Mouse (Mus musculus): Measurements from ENCODE around the gene Ston1. TPM values are rescaled to one million over a fixed set of nuclear protein-coding genes. Genes with fewer than 3 reads are reported as not detected.
A peak's percentile ranks its signal among the peaks of the same experiment; 100 is the strongest.

The Ston1 gene
- total RNA-seq, 4 experiments from 2014 or later = 5.9 to 14.1 (median 9.1) TPM

- DNase-seq (ENCODE audit: low spot score in 2 of 2) = no peak
Observed at GRCm38 (mm10) chr17:88625350-88625749, 27.9 kb downstream of the Ston1 start.

GRCm38 (mm10) chr17:88625931-88626330 is 28.4 kb downstream of the Ston1 start:
- DNase-seq (ENCODE audit: low spot score in 2 of 2) = no peak

GRCm38 (mm10) chr17:88626347-88626811 is 28.9 kb downstream of the Ston1 start:
- DNase-seq (ENCODE audit: low spot score in 2 of 2) = no peak

GRCm38 (mm10) chr17:88627150-88627549 is 29.7 kb downstream of the Ston1 start:
- DNase-seq (ENCODE audit: low spot score in 2 of 2) = no peak

GRCm38 (mm10) chr17:88628676-88629380 is 31.3 kb downstream of the Ston1 start:
- no peak for DNase-seq (ENCODE audit: low spot score in 2 of 2)

GRCm38 (mm10) chr17:88629381-88629759 is 31.9 kb downstream of the Ston1 start:
- no peak for DNase-seq (ENCODE audit: low spot score in 2 of 2)

- DNase-seq (ENCODE audit: low spot score in 2 of 2) = no peak
Observed at GRCm38 (mm10) chr17:88629931-88630553, 32.6 kb downstream of the Ston1 start.

- no peak for DNase-seq (ENCODE audit: low spot score in 2 of 2)
Observed at GRCm38 (mm10) chr17:88630554-88630948, 33.1 kb downstream of the Ston1 start.

- DNase-seq (ENCODE audit: low spot score in 2 of 2) = no peak
Observed at GRCm38 (mm10) chr17:88632631-88633030, 35.1 kb downstream of the Ston1 start.

- no peak for DNase-seq (ENCODE audit: low spot score in 2 of 2)
Observed at GRCm38 (mm10) chr17:88636076-88636475, 38.6 kb downstream of the Ston1 start.

GRCm38 (mm10) chr17:88636587-88636986 is 39.1 kb downstream of the Ston1 start:
- DNase-seq (ENCODE audit: low spot score in 2 of 2) = no peak

- DNase-seq (ENCODE audit: low spot score in 2 of 2) = peak; percentile 27 to 55
Observed at GRCm38 (mm10) chr17:88641012-88641411, 43.5 kb downstream of the Ston1 start.

GRCm38 (mm10) chr17:88641836-88642235 is 44.4 kb downstream of the Ston1 start:
- no peak for DNase-seq (ENCODE audit: low spot score in 2 of 2)

GRCm38 (mm10) chr17:88644876-88645275 is 47.4 kb downstream of the Ston1 start:
- no peak for DNase-seq (ENCODE audit: low spot score in 2 of 2)

- no peak for DNase-seq (ENCODE audit: low spot score in 2 of 2)
Observed at GRCm38 (mm10) chr17:88645299-88645698, 47.8 kb downstream of the Ston1 start.

GRCm38 (mm10) chr17:88647149-88647548 is 49.7 kb downstream of the Ston1 start:
- DNase-seq (ENCODE audit: low spot score in 2 of 2) = no peak

- DNase-seq (ENCODE audit: low spot score in 2 of 2) = peak in 1 of 2 experiments; percentile 69
Observed at GRCm38 (mm10) chr17:88652010-88652409, 54.5 kb downstream of the Ston1 start.

- peak; percentile 64 to 91 for DNase-seq (ENCODE audit: low spot score in 2 of 2)
Observed at GRCm38 (mm10) chr17:88652702-88653374, 55.4 kb downstream of the Ston1 start.

GRCm38 (mm10) chr17:88653375-88653769 is 55.9 kb downstream of the Ston1 start:
- DNase-seq (ENCODE audit: low spot score in 2 of 2) = no peak

GRCm38 (mm10) chr17:88658510-88658909 is 61.0 kb downstream of the Ston1 start:
- no peak for DNase-seq (ENCODE audit: low spot score in 2 of 2)

- no peak for DNase-seq (ENCODE audit: low spot score in 2 of 2)
Observed at GRCm38 (mm10) chr17:88666076-88666475, 68.6 kb downstream of the Ston1 start.

GRCm38 (mm10) chr17:88668452-88668851 is 71.0 kb downstream of the Ston1 start, which contains the start of gene Gtf2a1l:
Gtf2a1l (plus strand) TSS chr17:88668660.
- peak in 1 of 2 experiments; percentile 43 for DNase-seq (ENCODE audit: low spot score in 2 of 2)

All from left cerebral cortex, adult 8-10 months (tissue).